Mouse (Mus musculus) heart, postnatal 25 days (tissue): ENCODE results near the gene Cd276. TPM values are rescaled to one million over a fixed set of nuclear protein-coding genes. Genes with fewer than 3 reads are reported as not detected.

Experiments
- DNase-seq: peaks from one replicate; pipeline ENCODE4 v3.0.0; 2022; ENCODE audit warnings: low spot score
- intact Hi-C: fragments of 180-260 bp; cut with DNase I; formaldehyde crosslinking; loops from one replicate; pipeline ENCODE4 v1.15.1; 2025
- total RNA-seq, 2 experiments: library from RNA; stranded (reverse); gene quantifications; 2 replicates each; pipeline ENCODE4 v1.2.3; 2021

Cd276 gene
- total RNA-seq, 2 experiments from 2014 or later: 10.9 to 12.4 TPM

- no peak for DNase-seq
- intact Hi-C loops: no loop called here
These were observed 955 bp downstream of the Cd276 start for GRCm38 (mm10) chr9:58554056-58554907.

- DNase-seq: no peak
- intact Hi-C loops: no loop called here
These were observed 3.2 kb downstream of the Cd276 start for GRCm38 (mm10) chr9:58552083-58552482.

GRCm38 (mm10) chr9:58550928-58551327 is 4.3 kb downstream of the Cd276 start:
- DNase-seq: no peak
- intact Hi-C loops: no loop called here

- intact Hi-C loops: no loop called here
- DNase-seq: no peak
These were observed 5.5 kb downstream of the Cd276 start for GRCm38 (mm10) chr9:58549694-58550093.

- no peak for DNase-seq
- intact Hi-C loops: no loop called here
These were observed 6.3 kb downstream of the Cd276 start for GRCm38 (mm10) chr9:58548897-58549296.

GRCm38 (mm10) chr9:58546630-58547360 is 8.4 kb downstream of the Cd276 start:
- intact Hi-C loops: no loop called here

GRCm38 (mm10) chr9:58545428-58545827 is 9.8 kb downstream of the Cd276 start:
- DNase-seq: no peak
- intact Hi-C loops: no loop called here

More at GRCm38 (mm10) chr9:58546630-58547360, 8.4 kb downstream of the Cd276 start:
- DNase-seq: no peak

- intact Hi-C loops: loop anchor here (5.0 kb wide), 1 partner anchor 327 kb away; no protein-coding TSS in a partner anchor
These were observed 10.3 kb downstream of the Cd276 start for GRCm38 (mm10) chr9:58544879-58545324.

GRCm38 (mm10) chr9:58541895-58542338 is 13.3 kb downstream of the Cd276 start:
- intact Hi-C loops: loop anchor here (2.0 to 5.0 kb wide), 3 partner anchors 19 to 330 kb away; no protein-coding TSS in a partner anchor
- peak; percentile 67 for DNase-seq

More at GRCm38 (mm10) chr9:58544879-58545324, 10.3 kb downstream of the Cd276 start:
- DNase-seq: no peak

- intact Hi-C loops: loop anchor here (1.0 to 5.0 kb wide), 4 partner anchors 21 to 332 kb away; no protein-coding TSS in a partner anchor
- DNase-seq: no peak
These were observed 15.4 kb downstream of the Cd276 start for GRCm38 (mm10) chr9:58539886-58540285.

GRCm38 (mm10) chr9:58537774-58538173 is 17.5 kb downstream of the Cd276 start:
- intact Hi-C loops: no loop called here
- no peak for DNase-seq

- intact Hi-C loops: loop anchor here (1.0 kb wide), 1 partner anchor 205 kb away; no protein-coding TSS in a partner anchor
These were observed 19.6 kb downstream of the Cd276 start for GRCm38 (mm10) chr9:58535447-58536134.

GRCm38 (mm10) chr9:58534766-58535165 is 20.5 kb downstream of the Cd276 start:
- intact Hi-C loops: loop anchor here (1.0 kb wide), 1 partner anchor 204 kb away; no protein-coding TSS in a partner anchor
- no peak for DNase-seq

More at GRCm38 (mm10) chr9:58535447-58536134, 19.6 kb downstream of the Cd276 start:
- DNase-seq: no peak

- intact Hi-C loops: no loop called here
- DNase-seq: no peak
These were observed 21.9 kb downstream of the Cd276 start for GRCm38 (mm10) chr9:58533322-58533721.

GRCm38 (mm10) chr9:58532236-58532635 is 23.0 kb downstream of the Cd276 start:
- DNase-seq: no peak
- intact Hi-C loops: no loop called here

- DNase-seq: no peak
- intact Hi-C loops: no loop called here
These were observed 24.8 kb downstream of the Cd276 start for GRCm38 (mm10) chr9:58530407-58530806.

GRCm38 (mm10) chr9:58527841-58528240 is 27.4 kb downstream of the Cd276 start:
- no peak for DNase-seq
- intact Hi-C loops: no loop called here

- intact Hi-C loops: no loop called here
- no peak for DNase-seq
These were observed 30.1 kb downstream of the Cd276 start for GRCm38 (mm10) chr9:58525108-58525507.

- intact Hi-C loops: no loop called here
- no peak for DNase-seq
These were observed 33.3 kb downstream of the Cd276 start for GRCm38 (mm10) chr9:58521883-58522423.
